Mouse (Mus musculus): Measurements from ENCODE around the gene Arrdc3. TPM values are rescaled to one million over a fixed set of nuclear protein-coding genes. Genes with fewer than 3 reads are reported as not detected.

The Arrdc3 gene
- total RNA-seq, 2 experiments from 2014 or later, result 21.1 to 141 TPM

DNA sequence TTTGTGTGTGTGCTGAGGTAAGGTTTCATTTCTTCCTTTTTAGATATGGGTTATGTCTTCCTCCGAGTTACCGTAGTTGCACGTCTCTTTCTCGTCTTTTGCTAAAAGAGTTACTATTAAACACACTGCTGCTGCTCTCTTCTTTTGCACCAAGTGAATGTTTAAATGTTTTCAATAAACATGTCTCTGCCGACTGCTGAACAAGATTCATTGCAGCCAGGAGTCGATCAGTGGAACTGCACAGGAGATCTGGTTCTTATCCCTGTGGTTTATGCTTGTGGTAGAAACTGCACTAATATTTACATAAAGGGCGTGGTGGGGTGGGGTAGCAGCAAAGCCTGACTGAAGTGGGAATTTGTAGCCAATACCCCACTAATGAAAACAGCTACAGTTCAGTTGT lies 45.0 kb downstream of the Arrdc3 start:
- Histone ChIP-seq H3K4me3 (no peak overlapping the region), H3K27ac (no peak overlapping the region)
- TF ChIP-seq CTCF (IDR thresholded peaks at IDR 0.05), result no peak
- intact Hi-C loops (cut with DNase I), result no loop called here
- no peak for DNase-seq

DNA sequence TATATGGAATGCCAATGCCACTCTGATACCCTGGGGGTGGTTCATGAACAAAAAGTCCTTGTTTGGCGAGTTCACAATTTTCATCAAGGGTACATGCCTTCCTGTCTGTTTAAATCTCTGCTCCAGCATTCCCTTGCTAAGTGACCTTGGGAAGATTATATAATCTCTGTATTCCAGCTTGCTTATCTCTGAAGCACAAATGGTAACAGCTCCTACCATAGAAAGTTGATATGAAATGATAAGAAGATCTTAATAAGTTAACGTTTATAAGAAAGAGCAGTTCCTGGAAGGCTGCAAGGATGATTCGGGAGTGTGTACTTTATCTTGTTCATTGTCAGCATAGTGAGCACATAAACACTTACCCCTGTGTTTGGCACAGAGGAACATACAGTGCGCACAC lies 46.8 kb downstream of the Arrdc3 start:
- intact Hi-C loops (cut with DNase I), result no loop called here
- TF ChIP-seq CTCF (IDR thresholded peaks at IDR 0.05), result no peak
- H3K27ac ChIP-seq, result no peak overlapping the region
- H3K4me3 ChIP-seq, result no peak overlapping the region
- no peak for DNase-seq

DNA sequence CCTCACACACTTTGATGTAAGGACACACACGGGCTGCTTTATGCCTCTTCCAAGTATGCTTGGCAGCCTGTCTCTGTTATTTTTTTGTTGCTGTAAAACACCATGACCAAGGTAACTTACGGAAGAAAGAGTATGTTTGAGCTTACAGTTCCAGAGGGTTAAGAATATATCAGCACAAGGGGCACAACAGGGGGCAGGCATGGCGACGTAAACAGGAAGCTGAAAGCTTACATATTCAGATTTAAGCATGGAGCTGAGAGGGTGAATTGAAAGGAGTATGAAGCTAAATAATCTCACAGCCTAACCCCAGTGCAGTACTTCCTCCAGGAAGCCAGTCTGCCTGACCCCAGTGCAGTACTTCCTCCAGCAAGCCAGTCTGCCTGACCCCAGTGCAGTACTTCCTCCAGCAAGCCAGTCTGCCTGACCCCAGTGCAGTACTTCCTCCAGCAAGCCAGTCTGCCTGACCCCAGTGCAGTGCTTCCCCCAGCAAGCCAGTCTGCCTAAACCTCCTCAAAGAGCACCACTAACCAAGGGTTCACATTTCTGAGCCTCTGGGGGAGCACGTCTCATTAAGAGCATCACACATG lies 49.7 kb downstream of the Arrdc3 start:
- no peak overlapping the region for H3K27ac ChIP-seq
- TF ChIP-seq CTCF (IDR thresholded peaks at IDR 0.05), result no peak

DNA sequence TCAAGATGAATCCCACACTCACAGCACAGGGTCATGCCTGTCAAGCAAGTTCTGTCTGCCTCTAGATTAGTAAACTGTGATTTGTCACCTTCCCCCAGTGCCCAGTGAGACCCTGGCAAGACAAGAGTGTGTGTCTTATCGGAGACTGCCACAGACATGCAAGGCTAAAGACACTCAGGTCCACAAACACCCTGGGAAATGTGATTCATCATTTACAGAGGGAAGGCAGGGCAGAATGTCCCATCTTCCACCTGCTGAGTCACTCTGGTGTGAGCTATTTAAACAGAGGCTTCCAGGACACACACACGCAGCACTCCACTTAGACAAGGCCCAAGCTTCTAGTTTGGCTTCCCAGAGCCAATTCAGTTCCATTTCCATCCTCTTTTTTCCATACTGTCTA lies 53.2 kb downstream of the Arrdc3 start:
- Histone ChIP-seq H3K27ac (peak overlapping the region; percentile 80), H3K4me3 (no peak overlapping the region)

More for the DNA sequence above, 49.7 kb downstream of the Arrdc3 start:
- intact Hi-C loops (cut with DNase I), result no loop called here
- no peak for DNase-seq
- H3K4me3 ChIP-seq, result no peak overlapping the region

DNA sequence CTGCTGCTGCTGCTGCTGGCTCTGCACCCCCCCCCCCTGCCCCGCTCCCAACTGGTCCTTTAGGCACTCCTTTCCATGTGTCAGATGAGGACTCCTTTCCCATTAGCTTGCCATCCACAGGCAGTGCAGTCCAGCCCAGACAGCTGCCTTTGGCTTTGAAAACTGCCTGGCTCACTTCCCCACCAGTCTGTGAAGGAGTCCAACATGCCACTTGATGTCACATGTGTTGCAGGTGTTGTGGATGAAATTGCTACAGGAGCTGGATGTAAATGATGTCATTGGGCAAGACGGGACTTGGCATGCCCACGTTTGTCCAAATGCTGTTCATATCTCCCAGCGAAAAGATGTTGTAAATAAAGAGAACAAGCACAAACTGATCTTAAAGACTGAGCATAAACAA lies 56.0 kb downstream of the Arrdc3 start:
- Histone ChIP-seq H3K4me3 (no peak overlapping the region), H3K27ac (peak overlapping the region; percentile 91)
- DNase-seq, result peak; percentile 89
- TF ChIP-seq CTCF (IDR thresholded peaks at IDR 0.05), result no peak
- intact Hi-C loops (cut with DNase I), result loop anchor here (2.0 kb wide), 1 partner anchor 36 kb away; no protein-coding TSS in a partner anchor

More for the DNA sequence above, 53.2 kb downstream of the Arrdc3 start:
- intact Hi-C loops (cut with DNase I), result no loop called here
- no peak for TF ChIP-seq CTCF (IDR thresholded peaks at IDR 0.05)
- peak; percentile 26 for DNase-seq

DNA sequence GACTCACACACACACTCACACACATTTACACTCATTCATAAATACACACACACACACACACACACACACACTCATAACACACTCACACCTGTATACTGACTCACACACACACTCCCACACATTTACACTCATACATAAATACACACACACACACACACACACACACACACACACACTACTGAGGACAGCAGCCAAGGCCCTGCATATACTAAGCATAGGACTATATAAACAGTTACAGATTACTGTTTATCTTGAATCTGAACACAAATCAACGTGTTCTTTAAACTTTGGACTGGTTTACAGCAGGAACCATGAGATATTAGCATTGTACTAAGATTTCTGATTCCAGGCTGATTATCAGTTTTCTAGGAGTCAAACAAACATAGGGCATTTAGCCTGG lies 56.7 kb downstream of the Arrdc3 start:
- intact Hi-C loops (cut with DNase I), result loop anchor here (1.0 to 5.0 kb wide), 3 partner anchors 37 to 82 kb away; no protein-coding TSS in a partner anchor
- DNase-seq, result no peak
- no peak for TF ChIP-seq CTCF (IDR thresholded peaks at IDR 0.05)
- peak overlapping the region; percentile 91 for H3K27ac ChIP-seq
- peak overlapping the region; percentile 38 for H3K4me3 ChIP-seq

DNA sequence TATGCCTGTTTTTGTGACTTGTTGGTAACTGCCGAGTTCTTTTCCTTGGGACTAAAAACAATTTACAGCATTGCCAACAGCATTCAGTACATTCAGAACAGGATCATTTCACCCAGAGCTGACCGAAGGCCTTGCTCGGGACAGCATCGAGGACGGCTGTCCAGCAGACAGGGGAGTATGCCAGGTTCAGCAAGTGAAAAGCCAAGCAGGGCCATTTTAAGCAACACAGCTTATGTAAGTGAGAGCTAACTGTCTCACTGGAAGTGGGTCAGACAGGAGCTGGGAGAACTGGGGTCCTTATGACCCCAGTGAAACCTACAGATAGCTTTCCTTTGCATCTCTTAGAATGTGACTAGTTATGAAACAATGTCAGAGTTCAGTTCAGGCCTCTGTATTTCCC lies 57.2 kb downstream of the Arrdc3 start:
- peak overlapping the region; percentile 91 for H3K27ac ChIP-seq
- DNase-seq, result peak; percentile 85
- intact Hi-C loops (cut with DNase I), result loop anchor here (1.0 to 5.0 kb wide), 2 partner anchors 55 to 82 kb away; no protein-coding TSS in a partner anchor
- TF ChIP-seq CTCF (IDR thresholded peaks at IDR 0.05), result no peak
- peak overlapping the region; percentile 38 for H3K4me3 ChIP-seq

DNA sequence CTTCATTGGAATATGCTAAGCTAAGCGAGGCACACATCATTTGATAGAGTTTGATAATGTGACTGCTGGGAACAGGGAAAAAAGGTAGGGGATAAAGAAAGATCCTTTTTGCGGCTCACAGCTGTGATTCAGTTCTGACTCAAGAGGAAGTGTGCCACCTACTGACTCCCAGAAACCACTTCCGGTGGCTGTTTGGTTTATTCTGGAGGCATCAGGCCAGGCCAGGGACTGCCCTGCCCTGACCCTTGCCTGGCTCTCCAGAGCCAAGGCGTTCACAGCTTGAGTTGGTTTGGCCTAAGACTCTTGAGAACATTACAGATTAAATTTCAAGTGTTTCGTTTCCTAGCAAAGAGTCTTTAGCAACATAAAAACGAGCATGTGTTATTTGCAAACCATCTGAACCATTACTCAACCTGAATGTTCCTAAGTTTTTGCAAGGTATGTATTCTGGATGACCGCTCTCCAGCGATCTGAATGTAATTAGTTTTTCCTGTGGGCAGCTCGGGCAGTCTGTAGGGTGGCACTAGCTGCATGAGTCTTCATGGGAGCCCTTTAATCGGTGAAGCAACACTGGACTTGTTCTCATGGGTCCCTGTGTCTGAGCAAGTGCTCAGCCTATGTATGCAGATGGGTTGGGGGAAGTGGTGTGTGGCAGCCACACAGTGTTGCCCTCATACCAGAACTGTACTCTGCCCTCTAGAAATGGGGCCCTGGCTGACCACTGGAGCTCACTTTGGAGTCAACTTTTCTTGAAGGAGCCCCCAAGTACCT lies 57.9 kb downstream of the Arrdc3 start:
- peak; percentile 58 for TF ChIP-seq CTCF (IDR thresholded peaks at IDR 0.05)
- Histone ChIP-seq H3K27ac (peak overlapping the region; percentile 91), H3K4me3 (peak overlapping the region; percentile 51)
- DNase-seq, result peak; percentile 89
- intact Hi-C loops (cut with DNase I), result loop anchor here (1.0 to 5.0 kb wide), 2 partner anchors 56 to 81 kb away; no protein-coding TSS in a partner anchor

DNA sequence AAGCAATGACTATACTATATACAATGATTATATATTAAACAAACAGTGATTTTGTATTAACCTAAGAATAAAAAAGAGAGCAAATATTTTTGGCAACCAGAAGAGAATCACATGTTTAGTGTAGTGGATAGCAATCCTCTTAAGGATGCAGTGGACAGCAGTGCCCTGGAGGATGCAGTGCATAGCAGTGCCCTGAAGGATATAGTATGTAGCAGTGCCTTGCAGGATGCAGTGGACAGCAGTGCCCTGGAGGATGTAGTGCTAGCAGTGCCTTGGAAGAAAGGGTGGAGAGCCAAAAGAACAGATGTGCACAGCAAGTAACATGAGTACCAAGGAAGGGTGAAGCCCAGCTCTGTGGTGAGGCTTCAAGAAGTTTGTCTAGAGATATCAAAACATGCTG lies 61.3 kb downstream of the Arrdc3 start:
- no peak for DNase-seq
- Histone ChIP-seq H3K27ac (peak overlapping the region; percentile 20; the same call in 1 of the 2 replicates), H3K4me3 (no peak overlapping the region)
- intact Hi-C loops (cut with DNase I), result loop anchor here (5.0 kb wide), 1 partner anchor 78 kb away; no protein-coding TSS in a partner anchor
- TF ChIP-seq CTCF (IDR thresholded peaks at IDR 0.05), result no peak

All from gastrocnemius, adult 2 months (tissue).